Comparison of ENCODE assay signal across 11 mouse cellular contexts in the genomic region with DNA sequence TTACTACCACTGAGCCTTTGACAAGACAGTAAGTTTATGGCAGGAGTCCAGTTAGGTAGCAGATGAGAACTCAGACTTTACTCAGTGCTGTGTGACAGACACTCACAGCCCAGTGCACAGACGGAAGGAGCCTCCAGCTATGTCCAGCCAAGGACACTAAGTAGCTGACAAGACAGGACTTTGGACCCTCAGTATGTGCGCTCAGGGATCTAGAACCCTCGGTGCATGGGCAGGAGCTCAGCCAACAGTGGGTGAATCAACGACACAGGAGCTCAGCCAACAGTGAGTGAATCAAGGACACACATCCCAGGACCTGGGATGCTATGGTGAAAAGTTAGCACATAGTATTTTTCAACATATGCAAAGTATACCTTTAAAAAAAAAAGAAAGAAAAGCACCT. TPM values are rescaled to one million over a fixed set of nuclear protein-coding genes. Genes with fewer than 3 reads are reported as not detected.
A peak's percentile ranks its signal among the peaks of the same experiment; 100 is the strongest.
DNase-seq lines count a peak whose midpoint lies in the region; ATAC-seq and TF ChIP-seq lines count a peak whose summit lies in the region.
"Had no signal": no experiment of that assay in that cellular context is flagged by ENCODE, and none has a peak within 500 bp of the region (broad histone marks: within the 10 kb centered on the region; RNA-seq: fewer than 3 reads in every experiment).

No protein-coding gene starts in this region.

- no peaks in the 10 kb centered on the region for H3K9me3 ChIP-seq in embryonic facial prominence, embryonic 13.5 days
- H3K9me3 ChIP-seq in embryonic facial prominence, embryonic 10.5 days = no peaks in the 10 kb centered on the region
- H3K9me3 ChIP-seq in intestine, embryonic 15.5 days = no peaks in the 10 kb centered on the region
- no peaks in the 10 kb centered on the region for H3K9me3 ChIP-seq in intestine, postnatal 0 days (ENCODE audit: control insufficient read depth)

- H3K36me3 ChIP-seq in embryonic facial prominence, embryonic 13.5 days = peaks cover under 1% of the 10 kb centered on the region; the same call in 1 of the 2 replicates
- H3K36me3 ChIP-seq in embryonic facial prominence, embryonic 10.5 days (replicated peaks) = peaks cover 93% of the 10 kb centered on the region
- peaks cover 15% of the 10 kb centered on the region; the same call in 1 of the 2 replicates for H3K36me3 ChIP-seq in intestine, embryonic 15.5 days
- peaks cover 58% of the 10 kb centered on the region for H3K36me3 ChIP-seq in intestine, postnatal 0 days (ENCODE audit: control insufficient read depth, insufficient read depth)
- H3K36me3 ChIP-seq in thymus, adult 2 months (ENCODE audit: control insufficient read depth, insufficient read depth, low read length) = peaks cover 59% of the 10 kb centered on the region

- no peak for TF ChIP-seq CTCF in intestine, postnatal 0 days (IDR thresholded peaks at IDR 0.05; ENCODE audit: low read depth)
- no peak for TF ChIP-seq CTCF in thymus, adult 2 months (IDR thresholded peaks at IDR 0.05; ENCODE audit: borderline replicate concordance, control insufficient read depth, extremely low read depth, insufficient read depth, low read length, poor library complexity)

- H3K4me2 ChIP-seq in embryonic facial prominence, embryonic 13.5 days = no peak overlapping the region
- no peak overlapping the region for H3K4me2 ChIP-seq in intestine, embryonic 15.5 days (replicated peaks)
- H3K4me2 ChIP-seq in intestine, postnatal 0 days (replicated peaks; ENCODE audit: low read depth) = no peak overlapping the region
- H3K4me2 ChIP-seq: heart, embryonic 11.5 days; hindbrain, embryonic 14.5 days had no signal

- 88% methylated on average over 4 of the region's 4 CpGs for WGBS in embryonic facial prominence, embryonic 13.5 days
- WGBS in embryonic facial prominence, embryonic 10.5 days = 91% methylated on average over 4 of the region's 4 CpGs
- whole genome bisulfite sequencing in intestine, embryonic 15.5 days = 75% methylated on average over 4 of the region's 4 CpGs
- WGBS in intestine, postnatal 0 days = 50% methylated on average over 4 of the region's 4 CpGs
- WGBS in thymus, adult 2 months = 90% methylated on average over 4 of the region's 4 CpGs

- H3K27me3 ChIP-seq in embryonic facial prominence, embryonic 13.5 days = no peaks in the 10 kb centered on the region
- no peaks in the 10 kb centered on the region for H3K27me3 ChIP-seq in embryonic facial prominence, embryonic 10.5 days (replicated peaks; ENCODE audit: low read depth, poor library complexity, severe bottlenecking)
- no peaks in the 10 kb centered on the region for H3K27me3 ChIP-seq in intestine, embryonic 15.5 days (replicated peaks)
- no peaks in the 10 kb centered on the region for H3K27me3 ChIP-seq in intestine, postnatal 0 days (replicated peaks; ENCODE audit: control insufficient read depth, insufficient read depth, low read length)
- no peaks in the 10 kb centered on the region for H3K27me3 ChIP-seq in thymus, adult 2 months (ENCODE audit: control insufficient read depth, insufficient read depth, low read length)
- H3K27me3 ChIP-seq: Patski had no signal

- H3K9ac ChIP-seq in embryonic facial prominence, embryonic 13.5 days = no peak overlapping the region
- no peak overlapping the region for H3K9ac ChIP-seq in intestine, embryonic 15.5 days
- no peak overlapping the region for H3K9ac ChIP-seq in intestine, postnatal 0 days (ENCODE audit: low read depth, low read length)
- H3K9ac ChIP-seq: hindbrain, embryonic 14.5 days had no signal

- TF ChIP-seq POLR2A in thymus, adult 2 months (IDR thresholded peaks at IDR 0.05; ENCODE audit: control insufficient read depth, extremely low read depth, insufficient read depth, low read length, poor library complexity) = no peak

- DNase-seq in embryonic facial prominence, embryonic 10.5 days (ENCODE audit: low spot score) = no peak
- peak; percentile 69 for DNase-seq in kidney, adult 18-20 months
- DNase-seq in kidney, postnatal 14 days = peak; percentile 57
- DNase-seq in right cerebral cortex, postnatal 14 days = no peak
- DNase-seq in thymus, adult 2 months = no peak

- peak overlapping the region; percentile 77; the same call in 1 of the 2 replicates for H3K27ac ChIP-seq in embryonic facial prominence, embryonic 13.5 days
- no peak overlapping the region for H3K27ac ChIP-seq in embryonic facial prominence, embryonic 10.5 days (replicated peaks)
- no peak overlapping the region for H3K27ac ChIP-seq in intestine, embryonic 15.5 days
- H3K27ac ChIP-seq in intestine, postnatal 0 days (ENCODE audit: low read depth, low read length) = no peak overlapping the region; the same call in 1 of the 2 replicates
- H3K27ac ChIP-seq in thymus, adult 2 months (ENCODE audit: control insufficient read depth, insufficient read depth, low read length) = no peak overlapping the region
- H3K27ac ChIP-seq: hindbrain, embryonic 14.5 days had no signal

- no peak for ATAC-seq in embryonic facial prominence, embryonic 13.5 days (ENCODE audit: insufficient number of reproducible peaks, insufficient read depth, low FRiP score, low TSS enrichment, low read depth)
- ATAC-seq in intestine, embryonic 15.5 days = peak; percentile 36; the same call in 1 of the 2 replicates
- no peak; the same call in 1 of the 2 replicates for ATAC-seq in intestine, postnatal 0 days
- ATAC-seq: Patski had no signal

- H3K4me1 ChIP-seq in embryonic facial prominence, embryonic 13.5 days = peaks cover 11% of the 10 kb centered on the region; the same call in 1 of the 2 replicates
- peaks cover 10% of the 10 kb centered on the region for H3K4me1 ChIP-seq in embryonic facial prominence, embryonic 10.5 days
- H3K4me1 ChIP-seq in intestine, embryonic 15.5 days (replicated peaks) = 0 out of 2 replicates have a peak, but pooled peaks cover 3% of the 10 kb centered on the region
- H3K4me1 ChIP-seq in intestine, postnatal 0 days (replicated peaks; ENCODE audit: control insufficient read depth, insufficient read depth, low read length) = no peaks in the 10 kb centered on the region
- no peaks in the 10 kb centered on the region for H3K4me1 ChIP-seq in thymus, adult 2 months (replicated peaks; ENCODE audit: control insufficient read depth, insufficient read depth, low read length)

- H3K4me3 ChIP-seq in embryonic facial prominence, embryonic 13.5 days = no peak overlapping the region
- H3K4me3 ChIP-seq in embryonic facial prominence, embryonic 10.5 days = no peak overlapping the region
- no peak overlapping the region for H3K4me3 ChIP-seq in intestine, embryonic 15.5 days (replicated peaks)
- H3K4me3 ChIP-seq in intestine, postnatal 0 days (ENCODE audit: low read depth, low read length) = no peak overlapping the region
- H3K4me3 ChIP-seq in thymus, adult 2 months (ENCODE audit: control insufficient read depth, insufficient read depth, low read length) = no peak overlapping the region

RNA-seq across cellular contexts. Expression of a gene that starts 28.7 kb away (rescaled TPM):
- polyA plus RNA-seq in embryonic facial prominence, embryonic 13.5 days (2015; fragmentation: Nextera tagmentation; extraction: Ambion mirVana) = 0.62 and 0.69 TPM in 2 replicates
- polyA plus RNA-seq in embryonic facial prominence, embryonic 10.5 days (2016; fragmentation: Nextera tagmentation; extraction: Ambion mirVana) = 0.21 and 0.34 TPM in 2 replicates
- polyA plus RNA-seq in intestine, embryonic 15.5 days (2015; fragmentation: Nextera tagmentation; extraction: Ambion mirVana) = 0.61 and 0.62 TPM in 2 replicates
- polyA plus RNA-seq in intestine, postnatal 0 days (2015; fragmentation: Nextera tagmentation; extraction: Ambion mirVana) = 0.31 TPM in 2 replicates
- 21.8 and 25.2 TPM in 2 replicates for polyA plus RNA-seq in thymus, adult 2 months (2012; rRNA removed)

Comparison
In these comparisons a context has a peak if more than half of its experiments do, and no peak if none do; other contexts are left out.
1. DNase-seq: peak in kidney, adult 18-20 months (single experiment) and kidney, postnatal 14 days (single experiment); none in embryonic facial prominence, embryonic 10.5 days (single experiment), right cerebral cortex, postnatal 14 days (single experiment) and thymus, adult 2 months (single experiment).
2. RNA of a gene that starts 28.7 kb away (polyA plus RNA-seq): 21.8 to 25.2 TPM in thymus, adult 2 months; 0.62 to 0.69 TPM in embryonic facial prominence, embryonic 13.5 days, 0.61 to 0.62 TPM in intestine, embryonic 15.5 days, 0.21 to 0.34 TPM in embryonic facial prominence, embryonic 10.5 days and 0.31 TPM in intestine, postnatal 0 days; every median in the first group is over 10 times any median in the second.